Mouse (Mus musculus) thymus, adult 2 months (tissue): Measurements from ENCODE around the gene Eno1. TPM values are rescaled to one million over a fixed set of nuclear protein-coding genes. Genes with fewer than 3 reads are reported as not detected.

Experiments used
- DNase-seq: peaks from one replicate; pipeline ENCODE4 v3.0.0; 2021
- H3K27ac ChIP-seq: fragments of 200-500 bp; 2 replicates; pipeline ENCODE4 v1.5.1; 2012; ENCODE audit warnings: low read length, control low read depth; ENCODE audit not compliant: control insufficient read depth, insufficient read depth
- H3K27me3 ChIP-seq: fragments of 200-500 bp; 2 replicates; pipeline ENCODE4 v1.6.1; 2012; ENCODE audit warnings: mild to moderate bottlenecking, low read length, moderate library complexity, mixed read lengths; ENCODE audit not compliant: control insufficient read depth, insufficient read depth
- H3K36me3 ChIP-seq: fragments of 200-500 bp; 2 replicates; pipeline ENCODE4 v1.6.1; 2012; ENCODE audit warnings: mild to moderate bottlenecking, low read length, moderate library complexity; ENCODE audit not compliant: control insufficient read depth, insufficient read depth
- H3K4me1 ChIP-seq: fragments of 200-500 bp; replicated peaks from 2 replicates; pipeline ENCODE4 v1.6.1; 2012; ENCODE audit warnings: low read length; ENCODE audit not compliant: control insufficient read depth, insufficient read depth
- H3K4me3 ChIP-seq: fragments of 200-500 bp; 2 replicates; pipeline ENCODE4 v1.5.1; 2012; ENCODE audit warnings: mild to moderate bottlenecking, low read length, control low read depth, moderate library complexity; ENCODE audit not compliant: control insufficient read depth, insufficient read depth
- CTCF ChIP-seq: fragments of 200-500 bp; IDR thresholded peaks from 2 replicates; pipeline ENCODE4 v1.5.1; 2012; ENCODE audit warnings: mild to moderate bottlenecking, control low read depth, low read length, moderate library complexity, borderline replicate concordance; ENCODE audit not compliant: control insufficient read depth, poor library complexity, insufficient read depth; ENCODE audit errors: extremely low read depth
- POLR2A ChIP-seq: fragments of 200-500 bp; IDR thresholded peaks from 2 replicates; pipeline ENCODE4 v1.6.1; 2012; ENCODE audit warnings: mild to moderate bottlenecking, low read length, control low read depth, moderate library complexity; ENCODE audit not compliant: control insufficient read depth, poor library complexity, insufficient read depth; ENCODE audit errors: extremely low read depth
- WGBS: fragments of 180-500 bp; shearing (Covaris S2); methylation state at CpG from one replicate; pipeline ENCODE4 v1.1.7; 2018; 5-methylcytosine and 5-hydroxymethylcytosine counted together
- polyA plus RNA-seq: library from polyadenylated mRNA; depleted of rRNA; stranded (reverse); fragments of >200 nt; gene quantifications from 2 replicates; pipeline ENCODE4 v1.2.3, GENCODE M21; 2012

Gene Eno1
- polyA plus RNA-seq, 1 experiment, result 296 TPM

GRCm38 (mm10) chr4:150225700-150226099 lies 10.8 kb upstream of the Eno1 start:
- H3K27ac ChIP-seq, result no peak overlapping the region

DNA sequence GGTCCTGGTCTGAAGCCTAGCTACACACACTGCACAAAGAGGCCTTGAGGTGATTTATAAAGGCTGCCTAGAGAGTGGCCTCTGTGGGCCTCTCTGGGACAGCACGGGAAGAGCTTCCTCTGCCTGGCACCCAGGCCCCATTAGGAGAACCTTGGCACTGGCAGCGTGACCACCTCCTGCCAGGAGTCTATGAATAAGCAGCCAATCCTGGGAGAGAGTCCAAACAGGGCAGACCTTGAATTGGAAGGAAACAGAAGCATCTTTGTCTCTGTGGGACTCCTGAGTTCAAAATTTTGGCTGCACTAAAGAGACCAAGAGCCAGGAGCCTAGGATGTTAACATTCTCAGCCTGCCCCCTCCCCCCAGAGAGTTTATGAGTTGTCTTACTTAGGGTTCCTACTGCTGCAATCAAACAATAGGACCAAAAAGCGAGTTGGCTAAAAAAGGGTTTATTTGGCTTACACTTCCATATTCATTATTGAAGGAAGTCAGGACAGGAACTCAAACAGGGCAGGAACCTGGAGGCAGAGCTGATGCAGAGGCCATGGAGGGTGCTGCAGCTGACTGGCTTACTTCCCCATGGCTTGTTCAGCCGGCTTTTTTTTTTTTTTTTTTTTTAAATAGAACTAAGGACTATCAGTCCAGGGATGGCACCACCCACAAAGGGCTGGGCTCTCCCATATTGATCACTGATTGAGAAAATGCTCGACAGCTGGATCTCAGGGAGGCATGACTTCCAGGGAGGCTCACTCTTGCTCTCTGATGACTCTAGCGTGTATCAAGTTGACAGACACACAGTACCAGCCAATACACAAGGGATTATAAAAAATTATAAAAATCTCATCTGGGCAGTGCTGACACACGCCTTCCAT lies 9.5 kb upstream of the Eno1 start:
- H3K36me3 ChIP-seq, result no peaks in the 10 kb centered on the region
- WGBS, result 65% methylated on average over 7 of the region's 7 CpGs
- DNase-seq, result no peak
- H3K4me1 ChIP-seq, result peaks cover 21% of the 10 kb centered on the region
- H3K27me3 ChIP-seq, result no peaks in the 10 kb centered on the region
- H3K27ac ChIP-seq, result no peak overlapping the region
- no peak overlapping the region for H3K4me3 ChIP-seq
- TF ChIP-seq POLR2A, result no peak
- no peak for TF ChIP-seq CTCF

More at GRCm38 (mm10) chr4:150225700-150226099, 10.8 kb upstream of the Eno1 start:
- TF ChIP-seq CTCF (no peak), POLR2A (no peak)
- Histone ChIP-seq H3K4me1 (peaks cover 19% of the 10 kb centered on the region), H3K4me3 (no peak overlapping the region), H3K27me3 (no peaks in the 10 kb centered on the region), H3K36me3 (no peaks in the 10 kb centered on the region)
- DNase-seq, result no peak
- WGBS, result 93% methylated on average over 1 of the region's 1 CpGs

- no peak for TF ChIP-seq POLR2A
- no peak for TF ChIP-seq CTCF
- 61% methylated on average over 7 of the region's 7 CpGs for WGBS
Observed at GRCm38 (mm10) chr4:150228581-150229348, 7.8 kb upstream of the Eno1 start.

GRCm38 (mm10) chr4:150229747-150230390 lies 6.7 kb upstream of the Eno1 start:
- peaks cover 21% of the 10 kb centered on the region for H3K4me1 ChIP-seq
- TF ChIP-seq POLR2A (no peak), CTCF (no peak)
- H3K27ac ChIP-seq, result no peak overlapping the region

More at GRCm38 (mm10) chr4:150228581-150229348, 7.8 kb upstream of the Eno1 start:
- Histone ChIP-seq H3K4me3 (no peak overlapping the region), H3K27ac (no peak overlapping the region; the same call in 1 of the 2 replicates), H3K36me3 (no peaks in the 10 kb centered on the region), H3K27me3 (no peaks in the 10 kb centered on the region), H3K4me1 (peaks cover 21% of the 10 kb centered on the region)
- DNase-seq, result no peak

DNA sequence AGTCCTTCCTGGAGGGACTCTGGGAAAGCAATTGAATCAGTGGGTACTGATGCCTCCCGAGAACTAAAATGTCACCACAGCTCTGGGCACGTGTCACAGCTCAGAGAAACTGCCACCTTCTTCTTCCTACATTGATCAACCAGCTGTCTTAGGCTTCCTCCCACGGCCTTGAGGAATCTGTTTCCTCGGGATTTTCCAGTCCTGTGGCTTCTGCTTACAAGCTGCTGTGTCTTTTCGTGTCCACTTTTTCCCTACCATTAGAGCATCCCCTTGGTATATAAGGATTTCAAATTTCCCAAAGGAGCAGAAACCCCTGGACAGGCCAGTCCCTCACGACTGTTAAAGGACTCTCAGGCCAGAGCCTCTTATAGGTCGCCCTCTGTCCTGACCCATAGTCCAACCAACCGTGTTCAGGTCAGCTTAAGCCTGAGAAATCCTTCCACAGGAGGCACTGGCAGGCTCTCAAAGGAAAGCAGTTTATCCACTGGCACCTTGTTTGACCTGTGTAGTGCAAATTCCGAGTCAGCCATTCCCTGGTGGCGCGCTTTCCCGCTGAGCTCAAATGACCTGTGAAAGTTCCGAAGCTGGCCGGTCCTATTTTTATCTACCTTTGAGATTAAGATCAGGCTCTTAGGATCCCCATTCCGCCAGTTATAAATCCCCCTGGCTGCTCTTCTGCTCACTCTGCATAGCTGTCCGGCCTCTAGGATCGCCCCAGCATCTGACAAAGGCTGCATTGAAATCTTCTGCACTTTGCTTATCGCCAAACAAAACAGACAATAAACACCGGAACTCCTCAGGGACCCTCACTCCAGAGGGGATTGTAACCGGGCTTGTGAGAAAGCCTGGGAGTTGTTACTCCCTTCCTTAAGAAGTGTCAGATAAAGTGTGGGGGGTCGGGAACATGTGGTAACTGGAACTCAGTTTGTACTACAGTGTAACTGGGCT lies 5.8 kb upstream of the Eno1 start:
- 89% methylated on average over 21 of the region's 21 CpGs for WGBS
- Histone ChIP-seq H3K27me3 (no peaks in the 10 kb centered on the region), H3K27ac (no peak overlapping the region), H3K4me3 (no peak overlapping the region), H3K36me3 (no peaks in the 10 kb centered on the region), H3K4me1 (peaks cover 21% of the 10 kb centered on the region)
- DNase-seq, result no peak
- no peak for TF ChIP-seq CTCF
- no peak for TF ChIP-seq POLR2A

More at GRCm38 (mm10) chr4:150229747-150230390, 6.7 kb upstream of the Eno1 start:
- WGBS, result 53% methylated on average over 12 of the region's 15 CpGs
- Histone ChIP-seq H3K27me3 (no peaks in the 10 kb centered on the region), H3K4me3 (no peak overlapping the region), H3K36me3 (no peaks in the 10 kb centered on the region)
- DNase-seq, result no peak
